Mouse (Mus musculus) heart, embryonic 11.5 days (tissue): ENCODE measurements around the gene Atad1. TPM values are rescaled to one million over a fixed set of nuclear protein-coding genes. Genes with fewer than 3 reads are reported as not detected.
A peak's percentile ranks its signal among the peaks of the same experiment; 100 is the strongest.

Experiments used
- ATAC-seq: fragments of 200-750 bp; cut with Nextera tagmentation; replicated peaks from 2 replicates; pipeline ENCODE4 v1.8.0; 2017; ENCODE audit warnings: moderate library complexity; ENCODE audit not compliant: insufficient number of reproducible peaks, low FRiP score, low TSS enrichment
- H3K27ac ChIP-seq: fragments of 300-500 bp; sonication (generic); 2 replicates; pipeline ENCODE4 v1.5.1; 2014; ENCODE audit warnings: mild to moderate bottlenecking, low read depth, low read length
- H3K27me3 ChIP-seq: fragments of 300-500 bp; sonication (generic); 2 replicates; pipeline ENCODE4 v1.6.1; 2014; ENCODE audit warnings: mild to moderate bottlenecking, low read length, mixed read lengths; ENCODE audit not compliant: control insufficient read depth, insufficient read depth
- H3K36me3 ChIP-seq: fragments of 300-500 bp; sonication (generic); 2 replicates; pipeline ENCODE4 v1.6.1; 2014; ENCODE audit warnings: mild to moderate bottlenecking, low read length, moderate library complexity, mixed read lengths; ENCODE audit not compliant: control insufficient read depth, insufficient read depth
- H3K4me1 ChIP-seq: fragments of 300-500 bp; sonication (generic); 2 replicates; pipeline ENCODE4 v1.6.1; 2014; ENCODE audit warnings: low read length; ENCODE audit not compliant: control insufficient read depth, insufficient read depth
- H3K4me2 ChIP-seq: fragments of 300-500 bp; sonication (generic); 2 replicates; pipeline ENCODE4 v1.6.1; 2014; ENCODE audit warnings: mild to moderate bottlenecking, moderate library complexity
- H3K4me3 ChIP-seq: fragments of 300-500 bp; sonication (generic); 2 replicates; pipeline ENCODE4 v1.5.1; 2014; ENCODE audit warnings: low read depth, low read length
- H3K9ac ChIP-seq: fragments of 300-500 bp; sonication (generic); 2 replicates; pipeline ENCODE4 v1.6.1; 2014; ENCODE audit warnings: mild to moderate bottlenecking, low read depth, low read length, moderate library complexity
- H3K9me3 ChIP-seq: fragments of 300-500 bp; sonication (generic); replicated peaks from 2 replicates; pipeline ENCODE4 v1.6.1; 2016; ENCODE audit warnings: low read length; ENCODE audit not compliant: control insufficient read depth
- WGBS: fragments of 180-500 bp; shearing (Covaris S2); extraction: QIAGEN DNeasy Blood & Tissue Kit; methylation state at CpG from one replicate; pipeline ENCODE4 v1.1.7; 2014; ENCODE audit not compliant: insufficient replicate concordance; 5-methylcytosine and 5-hydroxymethylcytosine counted together
- polyA plus RNA-seq: library from polyadenylated mRNA; unstranded; fragments of >200 nt; fragmentation: Nextera tagmentation; extraction: Ambion mirVana; gene quantifications from 2 replicates; pipeline ENCODE4 v1.2.1, GENCODE M21; 2014

Atad1 gene
- polyA plus RNA-seq, 1 experiment from 2014 or later: 60.1 TPM

DNA sequence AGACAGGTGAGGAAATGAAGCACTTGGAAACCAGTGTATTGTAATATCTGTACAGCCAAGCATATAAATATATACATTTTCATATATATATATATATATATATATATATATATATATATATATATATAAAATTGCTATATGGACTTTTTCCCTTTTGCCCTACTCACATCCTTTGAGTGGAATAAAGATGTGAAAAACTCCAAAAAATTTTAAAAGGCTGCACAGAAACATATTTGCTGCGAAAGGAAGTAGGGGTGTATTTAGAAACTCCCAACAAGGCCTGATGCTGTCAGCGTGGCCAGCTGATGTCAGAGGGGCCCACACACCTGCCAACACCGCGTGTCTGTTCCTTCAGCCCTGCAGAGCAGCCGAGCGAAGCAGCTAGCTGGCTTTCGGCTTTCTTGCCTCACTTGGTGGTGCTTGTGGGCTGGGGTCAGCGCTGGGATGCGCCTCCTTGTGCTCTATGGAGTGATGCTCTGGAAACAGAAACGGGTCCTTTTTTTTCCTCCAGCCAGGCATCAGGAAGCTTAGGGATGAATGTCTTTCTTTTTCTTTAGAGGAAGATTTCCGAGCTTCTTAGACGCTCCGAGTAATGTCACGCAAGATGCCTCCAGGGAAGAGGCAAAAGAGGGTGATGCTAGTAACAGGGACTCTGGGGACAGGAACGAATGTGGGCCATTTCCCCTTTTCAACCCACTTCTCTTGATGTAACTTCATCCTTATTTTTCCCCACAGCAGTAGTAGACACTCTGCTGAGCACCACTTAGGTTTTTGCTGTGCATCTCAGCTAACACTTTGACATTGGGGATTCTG lies 14.8 kb upstream of the Atad1 start:
- H3K27me3 ChIP-seq: no peaks in the 10 kb centered on the region
- H3K27ac ChIP-seq: no peak overlapping the region
- peaks cover 4% of the 10 kb centered on the region; the same call in 1 of the 2 replicates for H3K4me1 ChIP-seq
- WGBS: 29% methylated on average over 15 of the region's 15 CpGs
- H3K4me2 ChIP-seq: peak overlapping the region; percentile 97
- no peak for ATAC-seq
- no peak overlapping the region for H3K9ac ChIP-seq
- H3K36me3 ChIP-seq: no peaks in the 10 kb centered on the region
- no peak overlapping the region for H3K4me3 ChIP-seq
- no peaks in the 10 kb centered on the region for H3K9me3 ChIP-seq

GRCm38 (mm10) chr19:32753386-32753785 lies 13.8 kb upstream of the Atad1 start:
- ATAC-seq: no peak
- 83% methylated on average over 3 of the region's 3 CpGs for WGBS
- no peaks in the 10 kb centered on the region for H3K36me3 ChIP-seq
- no peak overlapping the region for H3K27ac ChIP-seq
- no peak overlapping the region for H3K4me2 ChIP-seq
- H3K9me3 ChIP-seq: no peaks in the 10 kb centered on the region
- no peaks in the 10 kb centered on the region for H3K27me3 ChIP-seq
- 0 out of 2 replicates have a peak, but pooled peaks cover 3% of the 10 kb centered on the region for H3K4me1 ChIP-seq
- H3K9ac ChIP-seq: no peak overlapping the region
- H3K4me3 ChIP-seq: no peak overlapping the region

- Histone ChIP-seq H3K4me1 (0 out of 2 replicates have a peak, but pooled peaks cover 3% of the 10 kb centered on the region), H3K4me2 (no peak overlapping the region), H3K9me3 (no peaks in the 10 kb centered on the region), H3K36me3 (no peaks in the 10 kb centered on the region), H3K27ac (no peak overlapping the region), H3K4me3 (no peak overlapping the region), H3K27me3 (no peaks in the 10 kb centered on the region), H3K9ac (no peak overlapping the region)
- no peak for ATAC-seq
- 87% methylated on average over 6 of the region's 6 CpGs for WGBS
Observed at GRCm38 (mm10) chr19:32752357-32752756, 12.8 kb upstream of the Atad1 start.

- Histone ChIP-seq H3K4me3 (no peak overlapping the region), H3K27ac (no peak overlapping the region), H3K27me3 (no peaks in the 10 kb centered on the region), H3K36me3 (no peaks in the 10 kb centered on the region), H3K9me3 (no peaks in the 10 kb centered on the region), H3K4me2 (no peak overlapping the region), H3K9ac (no peak overlapping the region), H3K4me1 (no peaks in the 10 kb centered on the region)
- no peak for ATAC-seq
- WGBS: 28% methylated on average over 6 of the region's 6 CpGs
Observed at GRCm38 (mm10) chr19:32749425-32749824, 9.8 kb upstream of the Atad1 start.

DNA sequence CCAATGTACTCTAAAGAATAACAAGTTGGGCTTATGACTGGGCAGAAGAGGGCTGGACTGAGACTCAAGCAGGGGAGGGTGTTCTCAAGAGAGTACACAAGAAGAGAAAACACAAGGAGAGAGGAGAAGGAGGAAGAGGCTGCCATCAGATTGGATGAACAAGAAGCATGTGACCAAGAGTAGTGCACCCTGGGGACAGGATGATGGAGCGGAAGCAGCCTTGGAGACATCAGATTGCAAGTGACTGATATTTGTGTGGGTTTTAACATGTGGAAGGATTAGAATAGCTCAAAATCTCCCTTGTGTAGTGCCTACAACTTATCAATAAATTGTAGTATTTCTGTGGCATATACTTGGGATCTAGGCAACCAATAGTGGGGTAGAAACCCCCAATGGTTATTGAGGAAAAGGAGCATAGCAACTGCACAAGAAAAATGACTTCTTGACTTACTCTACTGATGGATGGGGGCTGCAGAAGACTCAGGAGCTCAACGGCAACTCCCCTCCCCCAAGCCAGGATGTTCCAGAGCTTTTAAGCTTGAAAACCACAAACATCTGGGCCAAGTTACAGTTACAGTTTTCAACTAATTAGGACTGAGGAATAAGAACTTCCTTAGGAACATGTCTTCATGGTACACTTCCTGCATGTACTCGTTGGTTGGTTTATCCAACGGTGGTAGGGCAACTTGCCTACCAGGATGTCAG lies 1.2 kb upstream of the Atad1 start:
- Histone ChIP-seq H3K9ac (no peak overlapping the region), H3K4me3 (no peak overlapping the region), H3K27me3 (no peaks in the 10 kb centered on the region), H3K4me1 (no peaks in the 10 kb centered on the region), H3K4me2 (no peak overlapping the region), H3K9me3 (no peaks in the 10 kb centered on the region), H3K36me3 (no peaks in the 10 kb centered on the region), H3K27ac (no peak overlapping the region)
- WGBS: 88% methylated on average over 4 of the region's 4 CpGs
- ATAC-seq: no peak

GRCm38 (mm10) chr19:32737844-32738243 lies 1.7 kb downstream of the Atad1 start:
- 77% methylated on average over 7 of the region's 7 CpGs for WGBS
- Histone ChIP-seq H3K4me3 (no peak overlapping the region), H3K4me2 (no peak overlapping the region), H3K4me1 (no peaks in the 10 kb centered on the region), H3K9ac (no peak overlapping the region), H3K9me3 (no peaks in the 10 kb centered on the region), H3K27ac (no peak overlapping the region), H3K36me3 (no peaks in the 10 kb centered on the region), H3K27me3 (no peaks in the 10 kb centered on the region)
- no peak for ATAC-seq

GRCm38 (mm10) chr19:32732922-32733321 lies 6.7 kb downstream of the Atad1 start:
- no peaks in the 10 kb centered on the region for H3K36me3 ChIP-seq
- no peak overlapping the region for H3K9ac ChIP-seq
- no peaks in the 10 kb centered on the region for H3K4me1 ChIP-seq
- no peak overlapping the region for H3K27ac ChIP-seq
- 0 out of 2 replicates have a peak, but pooled peaks cover 6% of the 10 kb centered on the region for H3K27me3 ChIP-seq
- no peak for ATAC-seq
- no peak overlapping the region for H3K4me2 ChIP-seq
- H3K4me3 ChIP-seq: no peak overlapping the region
- H3K9me3 ChIP-seq: no peaks in the 10 kb centered on the region

DNA sequence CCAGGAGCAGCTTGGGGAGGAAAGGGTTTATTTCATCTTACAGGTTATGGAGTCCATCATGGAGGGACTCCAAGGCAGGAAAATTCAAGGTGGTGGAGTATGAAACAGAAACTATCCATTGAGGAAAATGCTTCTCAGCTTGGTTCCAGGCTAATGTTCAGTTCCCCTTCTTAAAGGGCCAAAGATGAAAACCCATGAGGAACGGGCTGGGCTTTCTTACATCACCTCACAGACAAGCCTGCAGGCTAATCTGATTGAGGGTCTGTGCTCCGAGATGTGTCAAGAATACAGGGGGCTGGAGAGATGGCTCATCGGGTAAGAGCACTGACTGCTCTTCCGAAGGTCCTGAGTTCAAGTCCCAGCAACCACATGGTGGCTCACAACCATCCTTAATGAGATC lies 9.8 kb downstream of the Atad1 start:
- ATAC-seq: no peak
- 0 out of 2 replicates have a peak, but pooled peaks cover 3% of the 10 kb centered on the region for H3K4me1 ChIP-seq
- no peak overlapping the region for H3K4me2 ChIP-seq
- H3K9ac ChIP-seq: no peak overlapping the region
- H3K27me3 ChIP-seq: peaks cover 14% of the 10 kb centered on the region; the same call in 1 of the 2 replicates
- no peak overlapping the region for H3K27ac ChIP-seq
- H3K36me3 ChIP-seq: no peaks in the 10 kb centered on the region
- H3K4me3 ChIP-seq: no peak overlapping the region
- 81% methylated on average over 4 of the region's 4 CpGs for WGBS
- H3K9me3 ChIP-seq: no peaks in the 10 kb centered on the region
